ENCODE assay signal across 23 mouse cellular contexts in the genomic region with DNA sequence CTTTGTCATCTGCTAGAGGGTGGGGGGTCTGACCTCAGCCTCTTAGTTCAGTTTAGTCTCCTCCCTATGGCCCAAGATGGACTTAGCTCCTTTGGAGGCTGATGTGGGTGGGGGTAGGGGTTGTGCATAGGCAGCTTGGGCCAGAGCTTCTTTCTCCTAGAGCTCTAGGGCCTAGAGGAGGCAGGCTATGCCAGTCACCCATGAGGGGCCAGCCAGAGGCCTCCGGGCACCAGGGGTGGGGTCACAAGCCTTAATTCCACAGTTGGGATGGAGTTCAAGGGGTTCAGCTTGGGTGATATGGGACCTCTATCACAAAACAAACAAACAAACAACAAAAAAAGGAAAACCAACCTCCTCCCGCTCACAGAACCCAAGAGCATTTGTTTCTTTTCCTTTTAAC. TPM values are rescaled to one million over a fixed set of nuclear protein-coding genes. Genes with fewer than 3 reads are reported as not detected.
DNase-seq lines count a peak whose midpoint lies in the region; ATAC-seq and TF ChIP-seq lines count a peak whose summit lies in the region.
"Had no signal": no experiment of that assay in that cellular context is flagged by ENCODE, and none has a peak within 500 bp of the region (broad histone marks: within the 10 kb centered on the region; RNA-seq: fewer than 3 reads in every experiment).

No protein-coding gene starts in this region.

- TF ChIP-seq EP300 in stomach, postnatal 0 days (optimal IDR thresholded peaks at IDR 0.05), result no peak

- H3K4me3 ChIP-seq in heart, embryonic 10.5 days, result no peak overlapping the region
- H3K4me3 ChIP-seq in kidney, postnatal 0 days (replicated peaks; ENCODE audit: low read depth, low read length), result no peak overlapping the region
- no peak overlapping the region for H3K4me3 ChIP-seq in stomach, postnatal 0 days (ENCODE audit: low read depth, low read length)
- H3K4me3 ChIP-seq: embryonic facial prominence, embryonic 15.5 days; forebrain, embryonic 12.5 days; hindbrain, embryonic 13.5 days; layer of hippocampus, adult 2 months; liver, embryonic 13.5 days had no signal

- peak; percentile 4 for DNase-seq in adrenal gland, postnatal 10 days
- no peak for DNase-seq in adrenal gland, adult 18-20 months (ENCODE audit: low spot score in 2 of 2)
- DNase-seq in heart, embryonic 10.5 days (ENCODE audit: low spot score), result no peak
- no peak for DNase-seq in heart, postnatal 4 days
- no peak for DNase-seq in kidney, postnatal 0 days (ENCODE audit: low spot score)
- no peak for DNase-seq in kidney, adult 11 months
- DNase-seq in stomach, postnatal 0 days (ENCODE audit: low spot score), result no peak
- DNase-seq: adrenal gland, postnatal 36 days; cerebellum, adult 18-20 months; cerebellum, postnatal 10 days; gastrocnemius, postnatal 25 days; kidney, adult 9 months; liver, embryonic 13.5 days; lung, adult 2 months; lung, postnatal 14 days; midbrain, embryonic 14.5 days had no signal

- H3K9ac ChIP-seq in kidney, postnatal 0 days (ENCODE audit: low read depth, low read length), result no peak overlapping the region
- H3K9ac ChIP-seq in stomach, postnatal 0 days (ENCODE audit: low read length), result 0 out of 2 replicates have a peak overlapping the region, but pooled peaks have one; percentile 13
- H3K9ac ChIP-seq: embryonic facial prominence, embryonic 15.5 days; forebrain, embryonic 12.5 days; hindbrain, embryonic 13.5 days; liver, embryonic 13.5 days had no signal

- TF ChIP-seq CTCF in kidney, postnatal 0 days (IDR thresholded peaks at IDR 0.05; ENCODE audit: low read depth), result no peak
- no peak for TF ChIP-seq CTCF in stomach, postnatal 0 days (IDR thresholded peaks at IDR 0.05; ENCODE audit: low read depth)

- H3K9me3 ChIP-seq in heart, embryonic 10.5 days, result no peaks in the 10 kb centered on the region
- no peaks in the 10 kb centered on the region for H3K9me3 ChIP-seq in kidney, postnatal 0 days (replicated peaks; ENCODE audit: low read length)
- no peaks in the 10 kb centered on the region for H3K9me3 ChIP-seq in stomach, postnatal 0 days (ENCODE audit: control insufficient read depth, low read length)
- H3K9me3 ChIP-seq: embryonic facial prominence, embryonic 15.5 days; forebrain, embryonic 12.5 days; G1E; hindbrain, embryonic 13.5 days; liver, embryonic 13.5 days had no signal

- H3K27ac ChIP-seq in heart, embryonic 10.5 days, result peak overlapping the region; percentile 57; the same call in 1 of the 2 replicates
- peak overlapping the region; percentile 36; the same call in 1 of the 2 replicates for H3K27ac ChIP-seq in kidney, postnatal 0 days
- H3K27ac ChIP-seq in stomach, postnatal 0 days (replicated peaks), result peak overlapping the region; percentile 97
- H3K27ac ChIP-seq: forebrain, embryonic 12.5 days; hindbrain, embryonic 13.5 days; layer of hippocampus, adult 2 months; liver, embryonic 13.5 days had no signal

- H3K4me2 ChIP-seq in kidney, postnatal 0 days (ENCODE audit: low read length), result no peak overlapping the region
- no peak overlapping the region; the same call in 1 of the 2 replicates for H3K4me2 ChIP-seq in stomach, postnatal 0 days (replicated peaks; ENCODE audit: low read depth)
- H3K4me2 ChIP-seq: forebrain, embryonic 12.5 days; hindbrain, embryonic 13.5 days; liver, embryonic 13.5 days had no signal

- no peak for ATAC-seq in kidney, postnatal 0 days (replicated peaks; ENCODE audit: low FRiP score, low read depth)
- no peak for ATAC-seq in stomach, postnatal 0 days (ENCODE audit: low FRiP score, low TSS enrichment)
- ATAC-seq: intestine, embryonic 16.5 days had no signal

- H3K36me3 ChIP-seq in heart, embryonic 10.5 days, result no peaks in the 10 kb centered on the region
- no peaks in the 10 kb centered on the region for H3K36me3 ChIP-seq in kidney, postnatal 0 days (ENCODE audit: insufficient read depth, low read length)
- no peaks in the 10 kb centered on the region for H3K36me3 ChIP-seq in stomach, postnatal 0 days (ENCODE audit: control insufficient read depth, insufficient read depth, low read length)
- H3K36me3 ChIP-seq: embryonic facial prominence, embryonic 15.5 days; forebrain, embryonic 12.5 days; hindbrain, embryonic 13.5 days; liver, embryonic 13.5 days had no signal

- H3K4me1 ChIP-seq in heart, embryonic 10.5 days, result peaks cover 91% of the 10 kb centered on the region
- H3K4me1 ChIP-seq in kidney, postnatal 0 days (replicated peaks; ENCODE audit: insufficient read depth, low read length), result peaks cover 43% of the 10 kb centered on the region
- peaks cover 5% of the 10 kb centered on the region for H3K4me1 ChIP-seq in stomach, postnatal 0 days (replicated peaks; ENCODE audit: control insufficient read depth, insufficient read depth)

- WGBS in heart, embryonic 10.5 days, result 60% methylated on average over 2 of the region's 2 CpGs
- 80% methylated on average over 2 of the region's 2 CpGs for WGBS in kidney, postnatal 0 days
- WGBS in stomach, postnatal 0 days, result 68% methylated on average over 2 of the region's 2 CpGs

- H3K27me3 ChIP-seq in heart, embryonic 10.5 days (ENCODE audit: insufficient read depth, poor library complexity, severe bottlenecking), result no peaks in the 10 kb centered on the region
- H3K27me3 ChIP-seq in kidney, postnatal 0 days (ENCODE audit: insufficient read depth, low read length), result no peaks in the 10 kb centered on the region
- no peaks in the 10 kb centered on the region for H3K27me3 ChIP-seq in stomach, postnatal 0 days (ENCODE audit: control insufficient read depth, insufficient read depth, low read length)
- H3K27me3 ChIP-seq: embryonic facial prominence, embryonic 15.5 days had no signal

RNA-seq across cellular contexts. Expression of a gene that starts 2.0 kb away (rescaled TPM):
- total RNA-seq in adrenal gland, postnatal 10 days (2021), result 10 to 100 TPM; 13.3 to 13.4 TPM
- total RNA-seq in adrenal gland, adult 18-20 months (2021), result 10 to 100 TPM in 1 of 2 experiments, 1 to 10 TPM in 1; 8.6 to 10.1 TPM
- polyA plus RNA-seq in heart, embryonic 10.5 days (2016; fragmentation: Nextera tagmentation; extraction: Ambion mirVana), result 4.2 and 5.7 TPM in 2 replicates
- 10 to 100 TPM; 13.5 to 14.6 TPM for total RNA-seq in heart, postnatal 4 days (2021)
- 3.6 TPM in 2 replicates for polyA plus RNA-seq in kidney, postnatal 0 days (2015; fragmentation: Nextera tagmentation; extraction: Ambion mirVana)
- 9.4 and 10.4 TPM in 2 replicates for polyA plus RNA-seq in stomach, postnatal 0 days (2015; fragmentation: Nextera tagmentation; extraction: Ambion mirVana)
- polyA plus RNA-seq: G1E had no signal

RNA-seq across cellular contexts. Expression of a gene that starts 27.1 kb away (rescaled TPM):
- 100 to 1,000 TPM; 116 to 144 TPM for total RNA-seq in adrenal gland, postnatal 10 days (2021)
- total RNA-seq in adrenal gland, adult 18-20 months (2021), result 100 to 1,000 TPM; 138 to 228 TPM
- 37.7 and 50.2 TPM in 2 replicates for polyA plus RNA-seq in heart, embryonic 10.5 days (2016; fragmentation: Nextera tagmentation; extraction: Ambion mirVana)
- total RNA-seq in heart, postnatal 4 days (2021), result 100 to 1,000 TPM; 112 to 115 TPM
- polyA plus RNA-seq in kidney, postnatal 0 days (2015; fragmentation: Nextera tagmentation; extraction: Ambion mirVana), result 60.9 and 70.2 TPM in 2 replicates
- 57.9 and 59.2 TPM in 2 replicates for polyA plus RNA-seq in stomach, postnatal 0 days (2015; fragmentation: Nextera tagmentation; extraction: Ambion mirVana)

RNA-seq across cellular contexts. Expression of a gene that starts 53.7 kb away (rescaled TPM):
- total RNA-seq in adrenal gland, postnatal 10 days (2021), result 100 to 1,000 TPM; 139 to 162 TPM
- total RNA-seq in adrenal gland, adult 18-20 months (2021), result 100 to 1,000 TPM; 427 to 665 TPM
- polyA plus RNA-seq in heart, embryonic 10.5 days (2016; fragmentation: Nextera tagmentation; extraction: Ambion mirVana), result 76.8 and 109 TPM in 2 replicates
- 10 to 100 TPM; 41.3 to 43.8 TPM for total RNA-seq in heart, postnatal 4 days (2021)
- 173 and 178 TPM in 2 replicates for polyA plus RNA-seq in kidney, postnatal 0 days (2015; fragmentation: Nextera tagmentation; extraction: Ambion mirVana)
- 254 and 328 TPM in 2 replicates for polyA plus RNA-seq in stomach, postnatal 0 days (2015; fragmentation: Nextera tagmentation; extraction: Ambion mirVana)
- total RNA-seq: common myeloid progenitor, adult 5-6 weeks had no signal

Comparison
In these comparisons a context has a peak if more than half of its experiments do, and no peak if none do; other contexts are left out.
1. H3K27ac ChIP-seq: peak in every context shown above with its lines; median percentile 97 in stomach, postnatal 0 days; 57 in heart, embryonic 10.5 days; 36 in kidney, postnatal 0 days.